Mouse (Mus musculus) liver, embryonic 14.5 days (tissue): Measurements from ENCODE around the gene Itpr1.

ENCODE experiments used
- CTCF ChIP-seq: IDR thresholded peaks from 2 replicates; pipeline ENCODE4 v1.5.1; 2016; ENCODE audit warnings: antibody characterized with exemption, low read depth, control low read depth
- EP300 ChIP-seq: IDR thresholded peaks from 2 replicates; pipeline ENCODE4 v1.6.1; 2016; ENCODE audit warnings: antibody characterized with exemption, low read depth

GRCm38 (mm10) chr6:108566549-108566948 lies 353.7 kb downstream of the Itpr1 start:
- TF ChIP-seq CTCF = no peak
- TF ChIP-seq EP300 = no peak
